Mouse (Mus musculus) midbrain, embryonic 11.5 days (tissue): ENCODE measurements at regions not wholly inside any gene's neighbourhood (a gene's known extent, or its start where the extent isn't known, plus 50 kb on each side); places are given as distances from the start of the nearest gene placed in this dataset.
A peak's percentile ranks its signal among the peaks of the same experiment; 100 is the strongest.

Source experiments
- ATAC-seq: fragments of 200-750 bp; cut with Nextera tagmentation; 2 replicates; pipeline ENCODE4 v1.8.0; 2017; ENCODE audit warnings: moderate TSS enrichment, moderate library complexity; ENCODE audit not compliant: low FRiP score
- DNase-seq: peaks from one replicate; pipeline ENCODE4 v3.0.0; 2015; ENCODE audit warnings: low spot score; ENCODE audit errors: missing footprints
- H3K27ac ChIP-seq: fragments of 300-500 bp; sonication (generic); 2 replicates; pipeline ENCODE4 v1.5.1; 2014; ENCODE audit warnings: low read depth, low read length
- H3K27me3 ChIP-seq: fragments of 300-500 bp; sonication (generic); 2 replicates; pipeline ENCODE4 v1.6.1; 2014; ENCODE audit warnings: mild to moderate bottlenecking, low read length, moderate library complexity, mixed read lengths; ENCODE audit not compliant: control insufficient read depth, insufficient read depth
- H3K36me3 ChIP-seq: fragments of 300-500 bp; sonication (generic); 2 replicates; pipeline ENCODE4 v1.6.1; 2014; ENCODE audit warnings: mild to moderate bottlenecking, low read length, moderate library complexity, mixed read lengths; ENCODE audit not compliant: control insufficient read depth, insufficient read depth
- H3K4me1 ChIP-seq: fragments of 300-500 bp; sonication (generic); 2 replicates; pipeline ENCODE4 v1.6.1; 2014; ENCODE audit warnings: low read length; ENCODE audit not compliant: control insufficient read depth, insufficient read depth
- H3K4me2 ChIP-seq: fragments of 300-500 bp; sonication (generic); 2 replicates; pipeline ENCODE4 v1.6.1; 2014; ENCODE audit warnings: mild to moderate bottlenecking, moderate library complexity
- H3K4me3 ChIP-seq: fragments of 300-500 bp; sonication (generic); 2 replicates; pipeline ENCODE4 v1.5.1; 2014; ENCODE audit warnings: low read depth, low read length
- H3K9ac ChIP-seq: fragments of 300-500 bp; sonication (generic); 2 replicates; pipeline ENCODE4 v1.6.1; 2014; ENCODE audit warnings: low read length
- H3K9me3 ChIP-seq: fragments of 300-500 bp; sonication (generic); 2 replicates; pipeline ENCODE4 v1.6.1; 2016; ENCODE audit warnings: low read length; ENCODE audit not compliant: control insufficient read depth
- WGBS: fragments of 180-500 bp; shearing (Covaris S2); extraction: QIAGEN DNeasy Blood & Tissue Kit; methylation state at CpG from one replicate; pipeline ENCODE4 v1.1.7; 2014; 5-methylcytosine and 5-hydroxymethylcytosine counted together

- no peaks in the 10 kb centered on the region for H3K9me3 ChIP-seq
- no peaks in the 10 kb centered on the region; the same call in none of the 2 replicates for H3K4me1 ChIP-seq
- H3K27me3 ChIP-seq: no peaks in the 10 kb centered on the region
- H3K9ac ChIP-seq: no peak overlapping the region
- peak; percentile 73 for ATAC-seq
- no peaks in the 10 kb centered on the region for H3K36me3 ChIP-seq
- no peak overlapping the region for H3K27ac ChIP-seq
- WGBS: 13% methylated on average over 8 of the region's 8 CpGs
- DNase-seq: no peak
- no peak overlapping the region for H3K4me3 ChIP-seq
- H3K4me2 ChIP-seq: no peak overlapping the region
Observed at GRCm38 (mm10) chr4:28523343-28523742, 289.6 kb upstream of the Epha7 start.

GRCm38 (mm10) chr4:28542218-28542617 is 270.7 kb upstream of the Epha7 start:
- 63% methylated on average over 1 of the region's 1 CpGs for WGBS
- no peaks in the 10 kb centered on the region for H3K9me3 ChIP-seq
- H3K4me3 ChIP-seq: no peak overlapping the region
- no peaks in the 10 kb centered on the region for H3K4me1 ChIP-seq
- no peak overlapping the region for H3K9ac ChIP-seq
- no peak overlapping the region for H3K4me2 ChIP-seq
- DNase-seq (no peak), ATAC-seq (no peak)
- H3K36me3 ChIP-seq: no peaks in the 10 kb centered on the region
- H3K27ac ChIP-seq: no peak overlapping the region
- no peaks in the 10 kb centered on the region for H3K27me3 ChIP-seq

GRCm38 (mm10) chr4:28542696-28543328 is 270.1 kb upstream of the Epha7 start:
- no peaks in the 10 kb centered on the region for H3K36me3 ChIP-seq
- DNase-seq (no peak), ATAC-seq (no peak)
- no peak overlapping the region for H3K4me2 ChIP-seq
- no peak overlapping the region for H3K27ac ChIP-seq
- no peak overlapping the region for H3K9ac ChIP-seq
- no peaks in the 10 kb centered on the region for H3K4me1 ChIP-seq
- no peak overlapping the region for H3K4me3 ChIP-seq
- H3K9me3 ChIP-seq: no peaks in the 10 kb centered on the region
- H3K27me3 ChIP-seq: no peaks in the 10 kb centered on the region
- WGBS: 96% methylated on average over 1 of the region's 1 CpGs

GRCm38 (mm10) chr4:28548231-28548836 is 264.6 kb upstream of the Epha7 start:
- ATAC-seq (peak; percentile 67; the same call in 1 of the 2 replicates), DNase-seq (no peak)
- 49% methylated on average over 6 of the region's 6 CpGs for WGBS

GRCm38 (mm10) chr4:28571092-28571770 is 241.7 kb upstream of the Epha7 start:
- H3K4me1 ChIP-seq: no peaks in the 10 kb centered on the region
- no peak overlapping the region for H3K4me2 ChIP-seq
- no peaks in the 10 kb centered on the region for H3K9me3 ChIP-seq
- H3K4me3 ChIP-seq: no peak overlapping the region
- no peak for DNase-seq
- no peak for ATAC-seq
- H3K27me3 ChIP-seq: no peaks in the 10 kb centered on the region
- no peaks in the 10 kb centered on the region for H3K36me3 ChIP-seq
- no peak overlapping the region for H3K9ac ChIP-seq
- 91% methylated on average over 4 of the region's 4 CpGs for WGBS
- H3K27ac ChIP-seq: no peak overlapping the region

More at GRCm38 (mm10) chr4:28548231-28548836, 264.6 kb upstream of the Epha7 start:
- Histone ChIP-seq H3K4me2 (no peak overlapping the region), H3K27me3 (no peaks in the 10 kb centered on the region), H3K9me3 (no peaks in the 10 kb centered on the region), H3K4me3 (no peak overlapping the region), H3K27ac (no peak overlapping the region), H3K4me1 (no peaks in the 10 kb centered on the region; the same call in 1 of the 2 replicates), H3K9ac (no peak overlapping the region), H3K36me3 (no peaks in the 10 kb centered on the region)

- H3K9ac ChIP-seq: no peak overlapping the region
- no peak overlapping the region for H3K4me2 ChIP-seq
- H3K27me3 ChIP-seq: no peaks in the 10 kb centered on the region
- 76% methylated on average over 12 of the region's 12 CpGs for WGBS
- H3K4me3 ChIP-seq: no peak overlapping the region
- no peaks in the 10 kb centered on the region for H3K36me3 ChIP-seq
- no peak for ATAC-seq
- DNase-seq: no peak
- H3K9me3 ChIP-seq: no peaks in the 10 kb centered on the region
- no peaks in the 10 kb centered on the region for H3K4me1 ChIP-seq
- no peak overlapping the region for H3K27ac ChIP-seq
Observed at GRCm38 (mm10) chr4:28588745-28589530, 224.0 kb upstream of the Epha7 start.
